ENCODE assay signal across 22 mouse cellular contexts in genomic region chr17:72968666-72969065, GRCm38 (mm10). TPM values are rescaled to one million over a fixed set of nuclear protein-coding genes. Genes with fewer than 3 reads are reported as not detected.
DNase-seq lines count a peak whose midpoint lies in the region; ATAC-seq and TF ChIP-seq lines count a peak whose summit lies in the region.
"Had no signal": no experiment of that assay in that cellular context is flagged by ENCODE, and none has a peak within 500 bp of the region (broad histone marks: within the 10 kb centered on the region; RNA-seq: fewer than 3 reads in every experiment).

No protein-coding gene starts in this region.

- H3K27ac ChIP-seq in heart, embryonic 15.5 days = 0 out of 2 replicates have a peak overlapping the region, but pooled peaks have one; percentile 29
- H3K27ac ChIP-seq in ES-E14 (ENCODE audit: insufficient read depth, low read depth, low read length, poor library complexity, severe bottlenecking) = no peak overlapping the region
- H3K27ac ChIP-seq in forebrain, embryonic 16.5 days (ENCODE audit: low read length) = no peak overlapping the region
- H3K27ac ChIP-seq: hindbrain, embryonic 14.5 days; hindbrain, postnatal 0 days had no signal

- H3K9me3 ChIP-seq in heart, embryonic 15.5 days (replicated peaks) = no peaks in the 10 kb centered on the region
- H3K9me3 ChIP-seq in ES-E14 (ENCODE audit: control insufficient read depth, insufficient read depth, low read depth, low read length) = no peaks in the 10 kb centered on the region
- H3K9me3 ChIP-seq in forebrain, embryonic 16.5 days (ENCODE audit: control insufficient read depth, low read length) = no peaks in the 10 kb centered on the region
- H3K9me3 ChIP-seq: forebrain, embryonic 15.5 days; G1E had no signal

- WGBS in heart, embryonic 15.5 days = 67% methylated on average over 4 of the region's 4 CpGs
- WGBS in forebrain, embryonic 16.5 days = 39% methylated on average over 4 of the region's 4 CpGs

- H3K9ac ChIP-seq in heart, embryonic 15.5 days = no peak overlapping the region
- no peak overlapping the region for H3K9ac ChIP-seq in ES-E14 (ENCODE audit: insufficient read depth, low read depth, low read length, poor library complexity, severe bottlenecking)
- H3K9ac ChIP-seq in forebrain, embryonic 16.5 days (replicated peaks; ENCODE audit: low read depth, low read length) = no peak overlapping the region
- H3K9ac ChIP-seq: forebrain, embryonic 15.5 days; hindbrain, embryonic 14.5 days had no signal

- no peaks in the 10 kb centered on the region for H3K36me3 ChIP-seq in heart, embryonic 15.5 days
- H3K36me3 ChIP-seq in ES-E14 (ENCODE audit: control insufficient read depth, insufficient read depth, low read length, poor library complexity, severe bottlenecking) = no peaks in the 10 kb centered on the region
- no peaks in the 10 kb centered on the region for H3K36me3 ChIP-seq in forebrain, embryonic 16.5 days (ENCODE audit: control insufficient read depth, insufficient read depth)
- H3K36me3 ChIP-seq: forebrain, embryonic 15.5 days; G1E had no signal

- peaks cover 45% of the 10 kb centered on the region for H3K4me1 ChIP-seq in heart, embryonic 15.5 days (replicated peaks)
- no peaks in the 10 kb centered on the region for H3K4me1 ChIP-seq in ES-E14 (ENCODE audit: control insufficient read depth in 2 of 2, insufficient read depth in 2 of 2, low read length in 2 of 2, poor library complexity in 1 of 2)
- H3K4me1 ChIP-seq in forebrain, embryonic 16.5 days (replicated peaks; ENCODE audit: control insufficient read depth, insufficient read depth, low read length) = peaks cover 5% of the 10 kb centered on the region

- no peak overlapping the region for H3K4me2 ChIP-seq in heart, embryonic 15.5 days
- H3K4me2 ChIP-seq in forebrain, embryonic 16.5 days (ENCODE audit: low read length) = no peak overlapping the region
- H3K4me2 ChIP-seq: forebrain, embryonic 15.5 days; hindbrain, embryonic 14.5 days had no signal

- DNase-seq in heart, postnatal 25 days (ENCODE audit: low spot score) = no peak
- DNase-seq in ES-E14 (ENCODE audit: low read depth, low spot score) = no peak
- DNase-seq in ZHBTc4 (ENCODE audit: low read depth, low spot score) = peak; percentile 14
- no peak for DNase-seq in right cerebral cortex, postnatal 14 days
- DNase-seq: adrenal gland, adult 8-10 months; adrenal gland, postnatal 25 days; cerebellum, adult 18-20 months; cerebellum, adult 9-10 months; cerebellum, postnatal 14 days; gastrocnemius, postnatal 10 days; gastrocnemius, postnatal 36 days; heart, postnatal 10 days; heart, postnatal 4 days; kidney, adult 18-20 months had no signal

- intact Hi-C loops in heart, postnatal 25 days (cut with DNase I) = no loop called here

- H3K27me3 ChIP-seq in heart, embryonic 15.5 days = no peaks in the 10 kb centered on the region
- H3K27me3 ChIP-seq in forebrain, embryonic 16.5 days (replicated peaks; ENCODE audit: control insufficient read depth, insufficient read depth, low read length) = no peaks in the 10 kb centered on the region
- H3K27me3 ChIP-seq: forebrain, embryonic 15.5 days had no signal

- no peak overlapping the region for H3K4me3 ChIP-seq in heart, embryonic 15.5 days
- no peak overlapping the region for H3K4me3 ChIP-seq in ES-E14 (ENCODE audit: insufficient read depth in 1 of 2, low read depth in 1 of 2, low read length in 2 of 2, poor library complexity in 1 of 2, severe bottlenecking in 1 of 2)
- no peak overlapping the region for H3K4me3 ChIP-seq in forebrain, embryonic 16.5 days (replicated peaks; ENCODE audit: low read length)
- H3K4me3 ChIP-seq: forebrain, embryonic 15.5 days had no signal

- ATAC-seq in heart, embryonic 15.5 days (replicated peaks; ENCODE audit: insufficient number of reproducible peaks, insufficient read depth, low FRiP score, low read depth) = no peak
- no peak for ATAC-seq in forebrain, embryonic 16.5 days
- ATAC-seq: activated CD4-positive, CD25-positive, alpha-beta regulatory T cell, adult 4 months; forebrain, embryonic 15.5 days; hindbrain, postnatal 0 days; intestine, embryonic 16.5 days had no signal

- in situ Hi-C loops in ES-E14 (cut with MboI; ENCODE audit: low sequenced_read_pairs in 2 of 2, unreplicated experiment in 2 of 2) = no loop called here

TF ChIP-seq in ES-E14, 5 proteins besides CTCF, POLR2A, EP300 and RAD21:
- TF ChIP-seq ZNF384 (IDR thresholded peaks at IDR 0.05; ENCODE audit: low read depth, low read length) = 0 out of 2 replicates have a peak, but pooled peaks have one; percentile 10
- TF ChIP-seq ZC3H11A (IDR thresholded peaks at IDR 0.05; ENCODE audit: borderline replicate concordance, low read depth, low read length) = no peak
- TF ChIP-seq CHD2 (IDR thresholded peaks at IDR 0.05; ENCODE audit: low read depth, low read length) = no peak
- TF ChIP-seq HCFC1 (IDR thresholded peaks at IDR 0.05; ENCODE audit: borderline replicate concordance, insufficient read depth, low read length) = no peak

RNA-seq across cellular contexts. Expression of gene Lbh, which starts 50.6 kb away (rescaled TPM):
- polyA plus RNA-seq in heart, embryonic 15.5 days (2015; fragmentation: Nextera tagmentation; extraction: Ambion mirVana) = 23.2 and 29.0 TPM in 2 replicates
- 100 to 1,000 TPM; 390 to 430 TPM for total RNA-seq in heart, postnatal 25 days (2021)
- total RNA-seq in ES-E14 (2012; rRNA removed) = 0.90 and 5.2 TPM in 2 replicates
- polyA plus RNA-seq in forebrain, embryonic 16.5 days (2015; fragmentation: Nextera tagmentation; extraction: Ambion mirVana) = 4.3 TPM in 2 replicates

Comparison
In these comparisons a context has a peak if more than half of its experiments do, and no peak if none do; other contexts are left out.
1. RNA of gene Lbh, which starts 50.6 kb away (total RNA-seq): 390 to 430 TPM in heart, postnatal 25 days; 0.90 to 5.2 TPM in ES-E14; every median in the first group is over 10 times any median in the second.